Mouse (Mus musculus): ENCODE measurements around the gene Slc30a2. TPM values are rescaled to one million over a fixed set of nuclear protein-coding genes. Genes with fewer than 3 reads are reported as not detected.

Gene Slc30a2
- polyA plus RNA-seq, 1 experiment from 2014 or later: not detected

DNA sequence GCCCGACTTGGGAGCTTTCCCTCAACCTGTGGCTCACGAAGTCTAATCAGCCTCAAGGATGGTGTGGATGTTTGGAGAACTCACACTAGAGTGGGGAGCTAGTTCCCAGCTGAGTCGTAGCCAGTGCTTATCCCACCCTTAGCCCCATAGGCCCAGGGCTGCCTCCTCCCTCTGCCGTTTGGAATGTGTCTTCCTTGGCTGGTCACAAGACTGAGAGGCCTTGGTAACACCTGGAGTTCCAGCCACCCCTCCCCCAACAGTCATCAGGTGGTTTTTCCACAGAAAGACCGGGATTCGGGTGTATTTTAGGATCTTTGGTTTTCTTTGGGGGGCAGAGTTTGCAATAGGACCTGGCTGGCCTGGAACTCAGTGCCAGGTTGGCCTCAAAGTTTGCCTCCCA, 7.7 kb downstream of the Slc30a2 start:
- TF ChIP-seq CTCF (IDR thresholded peaks at IDR 0.05; ENCODE audit: low read depth) (no peak), EP300 (IDR thresholded peaks at IDR 0.05; ENCODE audit: low read depth) (no peak)
- 83% methylated on average over 6 of the region's 6 CpGs for WGBS (ENCODE audit: insufficient replicate concordance)
- Histone ChIP-seq H3K27ac (ENCODE audit: low read depth) (no peak overlapping the region), H3K4me3 (ENCODE audit: low read depth, low read length) (no peak overlapping the region), H3K4me2 (ENCODE audit: low read depth, low read length) (no peak overlapping the region), H3K27me3 (ENCODE audit: insufficient read depth, low read length) (no peaks in the 10 kb centered on the region), H3K36me3 (replicated peaks; ENCODE audit: insufficient read depth, low read length) (no peaks in the 10 kb centered on the region), H3K4me1 (ENCODE audit: insufficient read depth) (no peaks in the 10 kb centered on the region), H3K9ac (replicated peaks) (no peak overlapping the region), H3K9me3 (ENCODE audit: low read length) (no peaks in the 10 kb centered on the region)
- DNase-seq (no peak), ATAC-seq (no peak)

DNA sequence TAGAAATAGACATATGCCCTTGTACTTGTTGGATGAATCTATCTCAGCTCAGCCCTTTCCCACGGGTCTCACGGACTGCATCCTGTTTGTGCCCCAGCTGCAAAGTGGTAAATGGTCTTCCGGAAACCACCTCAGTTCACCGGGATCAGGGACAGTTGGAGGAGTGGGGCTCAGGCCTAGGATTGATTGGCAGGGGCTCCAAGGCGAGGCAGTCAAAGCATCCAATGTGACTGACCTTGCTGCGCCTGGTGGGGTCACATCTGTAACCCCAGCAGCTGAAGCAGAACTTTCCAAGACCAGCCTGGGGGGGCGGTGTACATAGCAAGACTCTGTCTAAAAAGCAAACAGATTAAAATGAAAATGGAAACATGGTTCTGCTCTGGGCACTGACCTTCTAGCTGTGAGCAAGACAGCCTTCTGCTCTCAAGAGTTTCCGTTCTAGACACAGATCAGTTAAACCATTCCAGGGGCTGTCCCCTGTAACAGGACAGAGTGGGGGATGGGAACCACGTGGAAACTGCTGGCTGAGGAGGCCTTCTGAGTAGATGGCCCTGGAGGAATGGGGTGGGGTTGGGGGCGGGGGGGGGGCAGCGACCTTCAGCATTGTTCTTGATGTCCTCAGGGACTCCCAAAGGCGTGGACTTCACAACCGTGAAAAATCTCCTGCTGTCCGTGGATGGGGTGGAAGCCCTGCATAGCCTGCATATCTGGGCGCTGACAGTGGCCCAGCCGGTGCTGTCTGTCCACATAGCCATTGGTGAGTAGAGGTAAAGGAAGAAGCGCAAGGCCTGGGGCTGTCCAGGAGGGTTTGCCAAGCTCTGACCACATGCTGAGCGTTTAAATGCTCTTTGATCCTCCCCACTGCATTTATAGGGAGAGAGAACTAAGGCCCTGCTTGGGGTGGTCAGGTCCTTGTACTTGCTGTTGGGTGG, 8.6 kb downstream of the Slc30a2 start:
- H3K27ac ChIP-seq (ENCODE audit: low read depth): no peak overlapping the region
- 51% methylated on average over 16 of the region's 18 CpGs for WGBS (ENCODE audit: insufficient replicate concordance)

GRCm38 (mm10) chr4:134352261-134352707, 9.3 kb downstream of the Slc30a2 start:
- H3K4me2 ChIP-seq (ENCODE audit: low read depth, low read length): no peak overlapping the region
- 0 out of 2 replicates have a peak, but pooled peaks cover 4% of the 10 kb centered on the region for H3K4me1 ChIP-seq (ENCODE audit: insufficient read depth)
- 77% methylated on average over 12 of the region's 12 CpGs for WGBS (ENCODE audit: insufficient replicate concordance)
- no peaks in the 10 kb centered on the region for H3K36me3 ChIP-seq (replicated peaks; ENCODE audit: insufficient read depth, low read length)
- no peak overlapping the region for H3K27ac ChIP-seq (ENCODE audit: low read depth)
- H3K4me3 ChIP-seq (ENCODE audit: low read depth, low read length): no peak overlapping the region
- ATAC-seq (no peak), DNase-seq (peak; percentile 9)
- H3K9ac ChIP-seq (replicated peaks): no peak overlapping the region
- TF ChIP-seq CTCF (IDR thresholded peaks at IDR 0.05; ENCODE audit: low read depth) (no peak), EP300 (IDR thresholded peaks at IDR 0.05; ENCODE audit: low read depth) (no peak)
- no peaks in the 10 kb centered on the region for H3K27me3 ChIP-seq (ENCODE audit: insufficient read depth, low read length)
- H3K9me3 ChIP-seq (ENCODE audit: low read length): no peaks in the 10 kb centered on the region

More for the DNA sequence above, 8.6 kb downstream of the Slc30a2 start:
- no peaks in the 10 kb centered on the region for H3K4me1 ChIP-seq (ENCODE audit: insufficient read depth)
- no peaks in the 10 kb centered on the region for H3K27me3 ChIP-seq (ENCODE audit: insufficient read depth, low read length)
- no peaks in the 10 kb centered on the region for H3K36me3 ChIP-seq (replicated peaks; ENCODE audit: insufficient read depth, low read length)
- no peaks in the 10 kb centered on the region for H3K9me3 ChIP-seq (ENCODE audit: low read length)
- H3K4me2 ChIP-seq (ENCODE audit: low read depth, low read length): no peak overlapping the region
- no peak for ATAC-seq
- H3K4me3 ChIP-seq (ENCODE audit: low read depth, low read length): no peak overlapping the region
- TF ChIP-seq CTCF (IDR thresholded peaks at IDR 0.05; ENCODE audit: low read depth) (no peak), EP300 (IDR thresholded peaks at IDR 0.05; ENCODE audit: low read depth) (no peak)
- H3K9ac ChIP-seq (replicated peaks): no peak overlapping the region
- DNase-seq: peak; percentile 16

DNA sequence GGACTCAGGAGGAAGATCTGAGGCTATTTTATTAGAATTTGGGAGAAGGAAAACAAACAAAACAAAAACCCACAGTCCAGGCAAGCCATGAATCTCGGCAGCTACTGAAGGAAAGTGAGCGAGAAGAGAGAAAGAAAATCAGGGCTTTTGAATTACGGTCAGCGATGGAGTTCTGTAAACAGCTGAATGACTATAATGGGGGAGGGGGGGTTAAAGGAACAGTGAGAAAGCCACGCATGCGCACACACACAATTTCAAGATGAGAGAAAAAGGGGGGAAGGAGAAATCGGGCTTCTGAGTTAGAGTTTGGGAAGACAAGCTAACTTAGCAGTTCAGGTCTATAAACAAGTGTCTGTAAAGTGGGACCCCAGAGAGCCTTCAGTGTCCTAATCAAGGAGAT, 9.9 kb downstream of the Slc30a2 start:
- H3K36me3 ChIP-seq (replicated peaks; ENCODE audit: insufficient read depth, low read length): no peaks in the 10 kb centered on the region
- WGBS (ENCODE audit: insufficient replicate concordance): 83% methylated on average over 7 of the region's 7 CpGs
- TF ChIP-seq CTCF (IDR thresholded peaks at IDR 0.05; ENCODE audit: low read depth): no peak
- no peak for TF ChIP-seq EP300 (IDR thresholded peaks at IDR 0.05; ENCODE audit: low read depth)
- no peak overlapping the region for H3K4me3 ChIP-seq (ENCODE audit: low read depth, low read length)
- DNase-seq (no peak), ATAC-seq (no peak)
- H3K4me2 ChIP-seq (ENCODE audit: low read depth, low read length): no peak overlapping the region
- H3K27me3 ChIP-seq (ENCODE audit: insufficient read depth, low read length): no peaks in the 10 kb centered on the region
- no peak overlapping the region for H3K27ac ChIP-seq (ENCODE audit: low read depth)
- no peaks in the 10 kb centered on the region for H3K9me3 ChIP-seq (ENCODE audit: low read length)
- H3K4me1 ChIP-seq (ENCODE audit: insufficient read depth): peaks cover 4% of the 10 kb centered on the region; the same call in 1 of the 2 replicates
- no peak overlapping the region for H3K9ac ChIP-seq (replicated peaks)

GRCm38 (mm10) chr4:134353527-134354409, 10.8 kb downstream of the Slc30a2 start:
- H3K4me2 ChIP-seq (ENCODE audit: low read depth, low read length): no peak overlapping the region
- no peak overlapping the region for H3K27ac ChIP-seq (ENCODE audit: low read depth)
- TF ChIP-seq CTCF (IDR thresholded peaks at IDR 0.05; ENCODE audit: low read depth) (no peak), EP300 (IDR thresholded peaks at IDR 0.05; ENCODE audit: low read depth) (no peak)
- no peak overlapping the region for H3K9ac ChIP-seq (replicated peaks)
- no peaks in the 10 kb centered on the region for H3K9me3 ChIP-seq (ENCODE audit: low read length)
- no peaks in the 10 kb centered on the region for H3K36me3 ChIP-seq (replicated peaks; ENCODE audit: insufficient read depth, low read length)
- DNase-seq: no peak
- peaks cover 4% of the 10 kb centered on the region; the same call in 1 of the 2 replicates for H3K4me1 ChIP-seq (ENCODE audit: insufficient read depth)
- WGBS (ENCODE audit: insufficient replicate concordance): 47% methylated on average over 5 of the region's 5 CpGs
- ATAC-seq: no peak
- H3K27me3 ChIP-seq (ENCODE audit: insufficient read depth, low read length): no peaks in the 10 kb centered on the region
- no peak overlapping the region for H3K4me3 ChIP-seq (ENCODE audit: low read depth, low read length)
